Mouse (Mus musculus) myocyte (in vitro differentiated cells): ENCODE data around the gene Adcy4.

Experiments used
- E2F4 ChIP-seq: IDR thresholded peaks from one replicate; pipeline ENCODE4 v1.6.1; 2011; ENCODE audit warnings: mild to moderate bottlenecking, control low read depth, moderate library complexity; ENCODE audit not compliant: insufficient read depth
- MAX ChIP-seq: IDR thresholded peaks from one replicate; pipeline ENCODE4 v1.6.1; 2011; ENCODE audit warnings: low read depth, mild to moderate bottlenecking, control low read depth
- MYOD1 ChIP-seq, 3 experiments: IDR thresholded peaks; one replicate each; pipeline ENCODE4 v1.6.1; 2011; ENCODE audit warnings: control low read depth in 2 of 3, low read depth in 2 of 3, mild to moderate bottlenecking in 2 of 3, moderate library complexity in 1 of 3; ENCODE audit not compliant: insufficient read length in 2 of 3, control insufficient read depth in 1 of 3
- MYOG ChIP-seq, 3 experiments: IDR thresholded peaks; one replicate each; pipeline ENCODE4 v1.6.1; 2011; ENCODE audit warnings: control low read depth in 2 of 3, low read depth in 2 of 3, mild to moderate bottlenecking in 2 of 3; ENCODE audit not compliant: insufficient read length in 2 of 3, control insufficient read depth in 1 of 3, insufficient read depth in 1 of 3
- POLR2A ChIP-seq: IDR thresholded peaks from one replicate; pipeline ENCODE4 v1.6.1; 2011; ENCODE audit warnings: low read depth, mild to moderate bottlenecking, control low read depth, moderate library complexity; ENCODE audit not compliant: insufficient read length
- POLR2AphosphoS2 ChIP-seq: IDR thresholded peaks from one replicate; pipeline ENCODE4 v1.6.1; 2011; ENCODE audit warnings: low read depth, control low read depth; ENCODE audit not compliant: insufficient read length
- SRF ChIP-seq: IDR thresholded peaks from one replicate; pipeline ENCODE4 v1.6.1; 2011; ENCODE audit warnings: low read depth; ENCODE audit not compliant: control insufficient read depth, insufficient read length
- TCF12 ChIP-seq: IDR thresholded peaks from one replicate; pipeline ENCODE4 v1.6.1; 2011; ENCODE audit warnings: mild to moderate bottlenecking, control low read depth; ENCODE audit not compliant: poor library complexity, insufficient read depth, severe bottlenecking
- USF1 ChIP-seq: IDR thresholded peaks from one replicate; pipeline ENCODE4 v1.6.1; 2011; ENCODE audit warnings: low read depth, mild to moderate bottlenecking, control low read depth, moderate library complexity

- TF ChIP-seq POLR2A, result no peak
- TF ChIP-seq MYOG (IDR thresholded peaks at IDR 0.05; ENCODE audit: control insufficient read depth in 1 of 3, insufficient read depth in 1 of 3, insufficient read length in 2 of 3, low read depth in 2 of 3), result no peak
- TF ChIP-seq TCF12, result no peak
- TF ChIP-seq USF1, result no peak
- TF ChIP-seq E2F4, result no peak
- no peak for TF ChIP-seq SRF
- TF ChIP-seq MYOD1 (IDR thresholded peaks at IDR 0.05; ENCODE audit: control insufficient read depth in 1 of 3, insufficient read length in 2 of 3, low read depth in 2 of 3), result no peak
- no peak for TF ChIP-seq MAX
- no peak for TF ChIP-seq POLR2AphosphoS2
Measured at GRCm38 (mm10) chr14:55735758-55736157, 48.1 kb downstream of the Adcy4 start.
